Mouse (Mus musculus) midbrain, embryonic 15.5 days (tissue): Measurements from ENCODE around the gene Unkl. TPM values are rescaled to one million over a fixed set of nuclear protein-coding genes. Genes with fewer than 3 reads are reported as not detected.

Source experiments
- ATAC-seq: fragments of 200-750 bp; cut with Nextera tagmentation; replicated peaks from 2 replicates; pipeline ENCODE4 v1.8.0; 2017; ENCODE audit warnings: moderate TSS enrichment
- H3K27ac ChIP-seq: fragments of 300-500 bp; sonication (generic); 2 replicates; pipeline ENCODE4 v1.5.1; 2015; ENCODE audit warnings: mild to moderate bottlenecking, inconsistent platforms
- H3K27me3 ChIP-seq: fragments of 300-500 bp; sonication (generic); replicated peaks from 2 replicates; pipeline ENCODE4 v1.6.1; 2015; ENCODE audit warnings: inconsistent platforms
- H3K36me3 ChIP-seq: fragments of 300-500 bp; sonication (generic); replicated peaks from 2 replicates; pipeline ENCODE4 v1.6.1; 2015; ENCODE audit warnings: inconsistent platforms
- H3K4me1 ChIP-seq: fragments of 300-500 bp; sonication (generic); 2 replicates; pipeline ENCODE4 v1.6.1; 2015; ENCODE audit warnings: inconsistent platforms
- H3K4me2 ChIP-seq: fragments of 300-500 bp; sonication (generic); 2 replicates; pipeline ENCODE4 v1.6.1; 2015; ENCODE audit warnings: inconsistent platforms, mild to moderate bottlenecking, moderate library complexity
- H3K4me3 ChIP-seq: fragments of 300-500 bp; sonication (generic); 2 replicates; pipeline ENCODE4 v1.5.1; 2015; ENCODE audit warnings: mild to moderate bottlenecking, inconsistent platforms
- H3K9ac ChIP-seq: fragments of 300-500 bp; sonication (generic); 2 replicates; pipeline ENCODE4 v1.6.1; 2015; ENCODE audit warnings: mild to moderate bottlenecking, inconsistent platforms
- H3K9me3 ChIP-seq: fragments of 300-500 bp; sonication (generic); 2 replicates; pipeline ENCODE4 v1.6.1; 2016; ENCODE audit warnings: inconsistent platforms
- WGBS: fragments of 180-500 bp; shearing (Covaris S2); methylation state at CpG from one replicate; pipeline ENCODE4 v1.1.7; 2015; ENCODE audit warnings: mixed read lengths; 5-methylcytosine and 5-hydroxymethylcytosine counted together
- polyA plus RNA-seq: library from polyadenylated mRNA; unstranded; fragments of >200 nt; fragmentation: Nextera tagmentation; extraction: Ambion mirVana; gene quantifications from 2 replicates; pipeline ENCODE4 v1.2.1, GENCODE M21; 2015

Gene Unkl
- 17.1 TPM in 2 replicates for polyA plus RNA-seq

GRCm38 (mm10) chr17:25188150-25189031, at the start of gene Unkl:
TSS of gene Unkl (plus strand) at chr17:25188397.
- no peaks in the 10 kb centered on the region for H3K9me3 ChIP-seq
- H3K4me1 ChIP-seq = peaks cover 43% of the 10 kb centered on the region
- peak; percentile 41; the same call in 1 of the 2 replicates for ATAC-seq
- H3K4me3 ChIP-seq = peak within 1 kb of the TSS; percentile 77
- under 1% methylated on average over 80 of the region's 104 CpGs for WGBS
- H3K4me2 ChIP-seq = peak within 1 kb of the TSS; percentile 95
- peak within 1 kb of the TSS; percentile 80 for H3K27ac ChIP-seq
- H3K9ac ChIP-seq = peak within 1 kb of the TSS; percentile 72
- H3K27me3 ChIP-seq = no peaks in the 10 kb centered on the region
- 0 out of 2 replicates have a peak, but pooled peaks cover 6% of the 10 kb centered on the region for H3K36me3 ChIP-seq

GRCm38 (mm10) chr17:25138803-25139202, 49.4 kb upstream of the Unkl start:
- H3K27me3 ChIP-seq = no peaks in the 10 kb centered on the region
- H3K4me1 ChIP-seq = peaks cover 10% of the 10 kb centered on the region
- WGBS = 100% methylated on average over 1 of the region's 1 CpGs
- H3K27ac ChIP-seq = no peak overlapping the region
- H3K4me3 ChIP-seq = no peak overlapping the region
- no peak overlapping the region for H3K4me2 ChIP-seq
- no peaks in the 10 kb centered on the region for H3K36me3 ChIP-seq
- no peak overlapping the region for H3K9ac ChIP-seq
- ATAC-seq = no peak
- no peaks in the 10 kb centered on the region for H3K9me3 ChIP-seq

GRCm38 (mm10) chr17:25139960-25140359, 48.2 kb upstream of the Unkl start:
- H3K9me3 ChIP-seq = no peaks in the 10 kb centered on the region
- H3K36me3 ChIP-seq = no peaks in the 10 kb centered on the region
- no peak overlapping the region for H3K4me2 ChIP-seq
- H3K4me1 ChIP-seq = no peaks in the 10 kb centered on the region
- WGBS = 68% methylated on average over 4 of the region's 4 CpGs
- H3K4me3 ChIP-seq = no peak overlapping the region
- ATAC-seq = no peak
- H3K27ac ChIP-seq = no peak overlapping the region
- no peaks in the 10 kb centered on the region for H3K27me3 ChIP-seq
- no peak overlapping the region for H3K9ac ChIP-seq

- no peak for ATAC-seq
- no peak within 1 kb of the TSS for H3K27ac ChIP-seq
These were observed 26.0 kb upstream of the Unkl start, which contains the start of gene Ccdc154 for GRCm38 (mm10) chr17:25162161-25162560. TSS of gene Ccdc154 (plus strand) at chr17:25162461.

GRCm38 (mm10) chr17:25163387-25163786, 24.8 kb upstream of the Unkl start:
- H3K9me3 ChIP-seq = no peaks in the 10 kb centered on the region
- no peak overlapping the region for H3K4me2 ChIP-seq
- H3K27me3 ChIP-seq = no peaks in the 10 kb centered on the region
- no peak overlapping the region for H3K4me3 ChIP-seq
- H3K36me3 ChIP-seq = peaks cover 20% of the 10 kb centered on the region
- H3K27ac ChIP-seq = no peak overlapping the region
- ATAC-seq = no peak
- no peaks in the 10 kb centered on the region for H3K4me1 ChIP-seq
- 82% methylated on average over 7 of the region's 7 CpGs for WGBS
- H3K9ac ChIP-seq = no peak overlapping the region

More at GRCm38 (mm10) chr17:25162161-25162560, 26.0 kb upstream of the Unkl start, which contains the start of gene Ccdc154:
- Histone ChIP-seq H3K4me2 (no peak within 1 kb of the TSS), H3K36me3 (peaks cover 27% of the 10 kb centered on the region), H3K9me3 (no peaks in the 10 kb centered on the region), H3K4me3 (no peak within 1 kb of the TSS), H3K9ac (no peak within 1 kb of the TSS), H3K27me3 (no peaks in the 10 kb centered on the region), H3K4me1 (no peaks in the 10 kb centered on the region)
- 88% methylated on average over 1 of the region's 1 CpGs for WGBS

DNA sequence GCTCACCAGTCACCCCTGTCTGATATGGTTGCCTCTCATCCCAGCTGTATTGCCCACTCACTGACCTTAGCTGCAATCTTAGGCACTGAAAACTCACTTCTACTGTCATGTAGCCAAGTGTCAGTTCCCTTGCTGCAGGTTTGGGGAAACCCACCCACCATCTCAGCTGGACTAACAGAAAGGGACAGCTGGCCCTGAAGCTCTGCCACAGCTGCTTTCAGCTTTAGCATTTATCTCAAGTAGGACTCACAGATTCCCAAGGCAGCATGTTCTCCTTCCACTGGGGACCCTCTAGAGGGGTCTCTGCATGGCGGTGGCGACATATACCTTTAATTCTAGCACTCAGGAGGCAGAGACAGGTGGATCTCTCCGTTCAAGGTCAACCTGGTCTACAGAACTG, 23.4 kb upstream of the Unkl start:
- Histone ChIP-seq H3K4me1 (no peaks in the 10 kb centered on the region), H3K36me3 (peaks cover 13% of the 10 kb centered on the region), H3K27me3 (no peaks in the 10 kb centered on the region), H3K27ac (no peak overlapping the region), H3K4me3 (no peak overlapping the region), H3K4me2 (no peak overlapping the region), H3K9ac (no peak overlapping the region), H3K9me3 (no peaks in the 10 kb centered on the region)
- ATAC-seq = no peak
- WGBS = 86% methylated on average over 3 of the region's 3 CpGs

DNA sequence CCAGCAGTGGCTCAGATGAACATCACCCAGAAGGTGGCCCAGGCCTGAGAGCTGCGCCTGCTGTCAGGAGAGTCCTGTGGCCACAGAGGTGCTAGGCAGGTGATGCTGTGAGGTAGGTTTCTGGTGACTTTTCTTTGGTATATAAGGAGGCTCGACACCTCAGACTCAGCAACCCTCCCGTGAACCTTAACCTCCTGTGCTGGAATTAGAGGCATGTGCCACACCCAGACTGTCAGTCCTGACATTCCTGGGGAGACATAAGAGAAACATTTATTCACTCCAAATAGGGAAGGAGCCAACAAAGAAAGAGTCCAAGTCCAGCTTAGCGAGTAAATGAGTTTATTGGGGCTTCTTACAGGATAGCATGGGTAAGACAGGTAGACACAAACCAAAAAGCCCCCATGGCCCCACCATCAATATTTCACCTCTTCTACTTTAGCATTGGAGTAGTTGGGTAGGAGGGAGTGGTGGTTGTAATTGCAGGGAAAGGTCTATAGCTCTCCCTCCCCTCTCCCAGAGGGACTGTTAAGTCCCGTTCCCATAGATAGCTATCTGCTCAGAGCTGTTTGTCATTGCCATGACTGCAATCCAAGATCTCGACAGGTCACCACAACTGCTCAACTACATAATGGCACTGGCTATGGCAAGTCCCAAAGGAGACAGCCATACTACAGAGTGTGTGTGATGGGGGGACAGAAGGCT, 22.1 kb upstream of the Unkl start:
- H3K9me3 ChIP-seq = no peaks in the 10 kb centered on the region
- WGBS = 78% methylated on average over 6 of the region's 6 CpGs
- H3K4me1 ChIP-seq = no peaks in the 10 kb centered on the region
- H3K9ac ChIP-seq = no peak overlapping the region
- no peak for ATAC-seq
- no peak overlapping the region for H3K4me2 ChIP-seq
- no peak overlapping the region for H3K27ac ChIP-seq
- 0 out of 2 replicates have a peak, but pooled peaks cover 2% of the 10 kb centered on the region for H3K36me3 ChIP-seq
- no peaks in the 10 kb centered on the region for H3K27me3 ChIP-seq
- no peak overlapping the region for H3K4me3 ChIP-seq

- Histone ChIP-seq H3K4me1 (no peaks in the 10 kb centered on the region), H3K36me3 (no peaks in the 10 kb centered on the region), H3K27me3 (no peaks in the 10 kb centered on the region), H3K27ac (no peak overlapping the region), H3K4me2 (no peak overlapping the region), H3K4me3 (no peak overlapping the region), H3K9me3 (no peaks in the 10 kb centered on the region), H3K9ac (no peak overlapping the region)
- WGBS = 93% methylated on average over 2 of the region's 2 CpGs
- no peak for ATAC-seq
These were observed 18.5 kb upstream of the Unkl start for GRCm38 (mm10) chr17:25169706-25170105.

- no peak for ATAC-seq
These were observed 15.6 kb upstream of the Unkl start for GRCm38 (mm10) chr17:25172558-25172957.

GRCm38 (mm10) chr17:25175411-25175810, 12.8 kb upstream of the Unkl start, which contains the start of gene Gm38655:
TSS of gene Gm38655 (minus strand) at chr17:25175471.
- no peaks in the 10 kb centered on the region for H3K36me3 ChIP-seq
- H3K4me3 ChIP-seq = no peak within 1 kb of the TSS
- no peaks in the 10 kb centered on the region for H3K27me3 ChIP-seq
- H3K4me1 ChIP-seq = no peaks in the 10 kb centered on the region
- no peaks in the 10 kb centered on the region for H3K9me3 ChIP-seq
- ATAC-seq = no peak
- no peak within 1 kb of the TSS for H3K4me2 ChIP-seq
- no peak within 1 kb of the TSS for H3K9ac ChIP-seq
- WGBS = 71% methylated on average over 9 of the region's 9 CpGs
- no peak within 1 kb of the TSS for H3K27ac ChIP-seq

More at GRCm38 (mm10) chr17:25172558-25172957, 15.6 kb upstream of the Unkl start:
- Histone ChIP-seq H3K27ac (no peak overlapping the region), H3K4me1 (no peaks in the 10 kb centered on the region), H3K4me2 (no peak overlapping the region), H3K27me3 (no peaks in the 10 kb centered on the region), H3K36me3 (no peaks in the 10 kb centered on the region), H3K4me3 (no peak overlapping the region), H3K9ac (no peak overlapping the region), H3K9me3 (no peaks in the 10 kb centered on the region)
- WGBS = 92% methylated on average over 3 of the region's 3 CpGs

- Histone ChIP-seq H3K27ac (0 out of 2 replicates have a peak overlapping the region, but pooled peaks have one; percentile 93), H3K9ac (no peak overlapping the region), H3K4me3 (peak overlapping the region; percentile 93; the same call in 1 of the 2 replicates), H3K36me3 (no peaks in the 10 kb centered on the region), H3K9me3 (no peaks in the 10 kb centered on the region), H3K4me2 (peak overlapping the region; percentile 100), H3K27me3 (no peaks in the 10 kb centered on the region), H3K4me1 (peaks cover 29% of the 10 kb centered on the region)
- ATAC-seq = no peak
These were observed 5.0 kb upstream of the Unkl start for GRCm38 (mm10) chr17:25183232-25183631.

GRCm38 (mm10) chr17:25184129-25184691, 4.0 kb upstream of the Unkl start, which contains the start of gene BC003965:
TSS of gene BC003965 (plus strand) at chr17:25184554.
- under 1% methylated on average over 50 of the region's 50 CpGs for WGBS
- H3K4me1 ChIP-seq = peaks cover 33% of the 10 kb centered on the region
- H3K36me3 ChIP-seq = no peaks in the 10 kb centered on the region
- peak within 1 kb of the TSS; percentile 93 for H3K4me3 ChIP-seq
- H3K4me2 ChIP-seq = peak within 1 kb of the TSS; percentile 100
- no peaks in the 10 kb centered on the region for H3K9me3 ChIP-seq
- ATAC-seq = peak; percentile 84
- peak within 1 kb of the TSS; percentile 75 for H3K9ac ChIP-seq
- no peaks in the 10 kb centered on the region for H3K27me3 ChIP-seq
- peak within 1 kb of the TSS; percentile 93 for H3K27ac ChIP-seq
